Mouse (Mus musculus): ENCODE results near the gene 1700013G24Rik.

Gene 1700013G24Rik

GRCm38 (mm10) chr4:137494751-137495500 lies 41.8 kb downstream of the 1700013G24Rik start:
- peak; percentile 92 for DNase-seq (ENCODE audit: low read depth, low spot score)

- DNase-seq (ENCODE audit: low read depth, low spot score) = no peak
Observed at GRCm38 (mm10) chr4:137495501-137496100, 42.5 kb downstream of the 1700013G24Rik start.

GRCm38 (mm10) chr4:137497367-137497766 lies 44.3 kb downstream of the 1700013G24Rik start:
- DNase-seq (ENCODE audit: low read depth, low spot score) = peak; percentile 61

GRCm38 (mm10) chr4:137497892-137498722 lies 45.0 kb downstream of the 1700013G24Rik start:
- peak; percentile 87 for DNase-seq (ENCODE audit: low read depth, low spot score)

- no peak for DNase-seq (ENCODE audit: low read depth, low spot score)
Observed at GRCm38 (mm10) chr4:137498882-137499583, 45.9 kb downstream of the 1700013G24Rik start.

- DNase-seq (ENCODE audit: low read depth, low spot score) = no peak
Observed at GRCm38 (mm10) chr4:137500149-137500548, 47.1 kb downstream of the 1700013G24Rik start.

- DNase-seq (ENCODE audit: low read depth, low spot score) = peak; percentile 95
Observed at GRCm38 (mm10) chr4:137500953-137501352, 47.9 kb downstream of the 1700013G24Rik start.

- no peak for DNase-seq (ENCODE audit: low read depth, low spot score)
Observed at GRCm38 (mm10) chr4:137502183-137502582, 49.1 kb downstream of the 1700013G24Rik start.

GRCm38 (mm10) chr4:137502801-137503200 lies 49.7 kb downstream of the 1700013G24Rik start:
- no peak for DNase-seq (ENCODE audit: low read depth, low spot score)

- no peak for DNase-seq (ENCODE audit: low read depth, low spot score)
Observed at GRCm38 (mm10) chr4:137503509-137503971, 50.5 kb downstream of the 1700013G24Rik start.

All from 3T3-L1 (cell line).